Mouse (Mus musculus) midbrain, embryonic 15.5 days (tissue): ENCODE measurements around the gene Gjb5. TPM values are rescaled to one million over a fixed set of nuclear protein-coding genes. Genes with fewer than 3 reads are reported as not detected.

ENCODE experiments used
- ATAC-seq: fragments of 200-750 bp; cut with Nextera tagmentation; replicated peaks from 2 replicates; pipeline ENCODE4 v1.8.0; 2017; ENCODE audit warnings: moderate TSS enrichment
- H3K27ac ChIP-seq: fragments of 300-500 bp; sonication (generic); 2 replicates; pipeline ENCODE4 v1.5.1; 2015; ENCODE audit warnings: mild to moderate bottlenecking, inconsistent platforms
- H3K27me3 ChIP-seq: fragments of 300-500 bp; sonication (generic); replicated peaks from 2 replicates; pipeline ENCODE4 v1.6.1; 2015; ENCODE audit warnings: inconsistent platforms
- H3K36me3 ChIP-seq: fragments of 300-500 bp; sonication (generic); replicated peaks from 2 replicates; pipeline ENCODE4 v1.6.1; 2015; ENCODE audit warnings: inconsistent platforms
- H3K4me1 ChIP-seq: fragments of 300-500 bp; sonication (generic); 2 replicates; pipeline ENCODE4 v1.6.1; 2015; ENCODE audit warnings: inconsistent platforms
- H3K4me2 ChIP-seq: fragments of 300-500 bp; sonication (generic); 2 replicates; pipeline ENCODE4 v1.6.1; 2015; ENCODE audit warnings: inconsistent platforms, mild to moderate bottlenecking, moderate library complexity
- H3K4me3 ChIP-seq: fragments of 300-500 bp; sonication (generic); 2 replicates; pipeline ENCODE4 v1.5.1; 2015; ENCODE audit warnings: mild to moderate bottlenecking, inconsistent platforms
- H3K9ac ChIP-seq: fragments of 300-500 bp; sonication (generic); 2 replicates; pipeline ENCODE4 v1.6.1; 2015; ENCODE audit warnings: mild to moderate bottlenecking, inconsistent platforms
- H3K9me3 ChIP-seq: fragments of 300-500 bp; sonication (generic); 2 replicates; pipeline ENCODE4 v1.6.1; 2016; ENCODE audit warnings: inconsistent platforms
- WGBS: fragments of 180-500 bp; shearing (Covaris S2); methylation state at CpG from one replicate; pipeline ENCODE4 v1.1.7; 2015; ENCODE audit warnings: mixed read lengths; 5-methylcytosine and 5-hydroxymethylcytosine counted together
- polyA plus RNA-seq: library from polyadenylated mRNA; unstranded; fragments of >200 nt; fragmentation: Nextera tagmentation; extraction: Ambion mirVana; gene quantifications from 2 replicates; pipeline ENCODE4 v1.2.1, GENCODE M21; 2015

The Gjb5 gene
- polyA plus RNA-seq, 1 experiment from 2014 or later: 0.13 TPM

- Histone ChIP-seq H3K4me1 (peaks cover 18% of the 10 kb centered on the region), H3K27me3 (no peaks in the 10 kb centered on the region), H3K4me2 (no peak overlapping the region), H3K27ac (no peak overlapping the region), H3K9ac (no peak overlapping the region), H3K9me3 (no peaks in the 10 kb centered on the region), H3K4me3 (no peak overlapping the region), H3K36me3 (no peaks in the 10 kb centered on the region)
- WGBS: 31% methylated on average over 13 of the region's 13 CpGs
- ATAC-seq: peak; percentile 62; the same call in 1 of the 2 replicates
These were observed 10.5 kb upstream of the Gjb5 start for GRCm38 (mm10) chr4:127368379-127368973.

GRCm38 (mm10) chr4:127365834-127366233 is 7.9 kb upstream of the Gjb5 start:
- H3K27me3 ChIP-seq: no peaks in the 10 kb centered on the region
- ATAC-seq: 0 out of 2 replicates have a peak, but pooled peaks have one; percentile 35
- 10% methylated on average over 4 of the region's 4 CpGs for WGBS
- no peak overlapping the region for H3K27ac ChIP-seq
- H3K4me1 ChIP-seq: peaks cover 18% of the 10 kb centered on the region
- H3K9me3 ChIP-seq: no peaks in the 10 kb centered on the region
- H3K9ac ChIP-seq: no peak overlapping the region
- H3K36me3 ChIP-seq: no peaks in the 10 kb centered on the region
- no peak overlapping the region for H3K4me2 ChIP-seq
- H3K4me3 ChIP-seq: no peak overlapping the region

- H3K9ac ChIP-seq: no peak overlapping the region
- peaks cover 18% of the 10 kb centered on the region for H3K4me1 ChIP-seq
- no peaks in the 10 kb centered on the region for H3K9me3 ChIP-seq
- no peak overlapping the region for H3K4me2 ChIP-seq
- H3K4me3 ChIP-seq: no peak overlapping the region
- H3K27me3 ChIP-seq: no peaks in the 10 kb centered on the region
- 0 out of 2 replicates have a peak, but pooled peaks have one; percentile 32 for ATAC-seq
- 11% methylated on average over 5 of the region's 5 CpGs for WGBS
- H3K27ac ChIP-seq: no peak overlapping the region
- no peaks in the 10 kb centered on the region for H3K36me3 ChIP-seq
These were observed 7.5 kb upstream of the Gjb5 start for GRCm38 (mm10) chr4:127365433-127365832.

- no peaks in the 10 kb centered on the region for H3K9me3 ChIP-seq
- H3K27ac ChIP-seq: no peak overlapping the region
- H3K9ac ChIP-seq: no peak overlapping the region
- H3K4me2 ChIP-seq: no peak overlapping the region
- no peaks in the 10 kb centered on the region for H3K36me3 ChIP-seq
- no peak overlapping the region for H3K4me3 ChIP-seq
- no peaks in the 10 kb centered on the region for H3K27me3 ChIP-seq
- 59% methylated on average over 6 of the region's 6 CpGs for WGBS
- peaks cover 18% of the 10 kb centered on the region for H3K4me1 ChIP-seq
- ATAC-seq: no peak
These were observed 6.5 kb upstream of the Gjb5 start for GRCm38 (mm10) chr4:127364431-127364830.

- Histone ChIP-seq H3K27me3 (no peaks in the 10 kb centered on the region), H3K4me1 (peaks cover 14% of the 10 kb centered on the region), H3K4me2 (no peak overlapping the region), H3K9me3 (no peaks in the 10 kb centered on the region), H3K4me3 (no peak overlapping the region), H3K36me3 (no peaks in the 10 kb centered on the region), H3K27ac (no peak overlapping the region), H3K9ac (no peak overlapping the region)
- 66% methylated on average over 4 of the region's 4 CpGs for WGBS
- no peak for ATAC-seq
These were observed 5.3 kb upstream of the Gjb5 start for GRCm38 (mm10) chr4:127363331-127363730.

GRCm38 (mm10) chr4:127362520-127362919 is 4.5 kb upstream of the Gjb5 start:
- Histone ChIP-seq H3K4me3 (no peak overlapping the region), H3K9ac (no peak overlapping the region), H3K36me3 (no peaks in the 10 kb centered on the region), H3K4me1 (peaks cover 11% of the 10 kb centered on the region), H3K9me3 (no peaks in the 10 kb centered on the region), H3K4me2 (no peak overlapping the region), H3K27me3 (0 out of 2 replicates have a peak, but pooled peaks cover 3% of the 10 kb centered on the region), H3K27ac (no peak overlapping the region)
- 86% methylated on average over 3 of the region's 3 CpGs for WGBS
- ATAC-seq: no peak

- no peak overlapping the region for H3K4me2 ChIP-seq
- H3K9me3 ChIP-seq: no peaks in the 10 kb centered on the region
- no peak overlapping the region for H3K9ac ChIP-seq
- H3K36me3 ChIP-seq: no peaks in the 10 kb centered on the region
- WGBS: 72% methylated on average over 15 of the region's 15 CpGs
- no peak for ATAC-seq
- no peak overlapping the region for H3K4me3 ChIP-seq
- H3K4me1 ChIP-seq: peaks cover 5% of the 10 kb centered on the region
- H3K27me3 ChIP-seq: 0 out of 2 replicates have a peak, but pooled peaks cover 3% of the 10 kb centered on the region
- no peak overlapping the region for H3K27ac ChIP-seq
These were observed 3.2 kb downstream of the Gjb5 start for GRCm38 (mm10) chr4:127354506-127355485.

GRCm38 (mm10) chr4:127353951-127354438 is 4.0 kb downstream of the Gjb5 start, which contains the start of gene Gjb4:
Gene Gjb4 (minus strand): TSS chr4:127354081.
- Histone ChIP-seq H3K36me3 (no peaks in the 10 kb centered on the region), H3K4me3 (no peak within 1 kb of the TSS), H3K27me3 (0 out of 2 replicates have a peak, but pooled peaks cover 3% of the 10 kb centered on the region), H3K4me2 (no peak within 1 kb of the TSS), H3K4me1 (peaks cover 5% of the 10 kb centered on the region), H3K9ac (no peak within 1 kb of the TSS), H3K27ac (no peak within 1 kb of the TSS), H3K9me3 (no peaks in the 10 kb centered on the region)
- ATAC-seq: no peak
- 32% methylated on average over 8 of the region's 8 CpGs for WGBS

- Histone ChIP-seq H3K27ac (no peak overlapping the region), H3K4me2 (no peak overlapping the region), H3K36me3 (no peaks in the 10 kb centered on the region), H3K9me3 (no peaks in the 10 kb centered on the region), H3K4me1 (peaks cover 5% of the 10 kb centered on the region; the same call in 1 of the 2 replicates), H3K9ac (no peak overlapping the region), H3K4me3 (no peak overlapping the region), H3K27me3 (no peaks in the 10 kb centered on the region)
- WGBS: 0% methylated on average over 1 of the region's 1 CpGs
- no peak for ATAC-seq
These were observed 5.4 kb downstream of the Gjb5 start for GRCm38 (mm10) chr4:127352594-127352993.

- no peak overlapping the region for H3K4me2 ChIP-seq
- no peak for ATAC-seq
- WGBS: 66% methylated on average over 4 of the region's 4 CpGs
These were observed 8.3 kb downstream of the Gjb5 start for GRCm38 (mm10) chr4:127349560-127350300.

GRCm38 (mm10) chr4:127345000-127345399 is 13.0 kb downstream of the Gjb5 start:
- Histone ChIP-seq H3K36me3 (no peaks in the 10 kb centered on the region), H3K9me3 (no peaks in the 10 kb centered on the region), H3K4me1 (no peaks in the 10 kb centered on the region), H3K4me3 (no peak overlapping the region), H3K27ac (no peak overlapping the region), H3K4me2 (no peak overlapping the region), H3K27me3 (no peaks in the 10 kb centered on the region), H3K9ac (no peak overlapping the region)
- ATAC-seq: no peak
- WGBS: 87% methylated on average over 5 of the region's 5 CpGs

More at GRCm38 (mm10) chr4:127349560-127350300, 8.3 kb downstream of the Gjb5 start:
- no peak overlapping the region for H3K27ac ChIP-seq
- no peak overlapping the region for H3K4me3 ChIP-seq
- no peaks in the 10 kb centered on the region for H3K27me3 ChIP-seq
- no peaks in the 10 kb centered on the region for H3K36me3 ChIP-seq
- H3K4me1 ChIP-seq: peaks cover 5% of the 10 kb centered on the region; the same call in 1 of the 2 replicates
- H3K9ac ChIP-seq: no peak overlapping the region
- H3K9me3 ChIP-seq: no peaks in the 10 kb centered on the region

- no peak for ATAC-seq
- Histone ChIP-seq H3K4me1 (no peaks in the 10 kb centered on the region), H3K4me2 (no peak overlapping the region), H3K36me3 (no peaks in the 10 kb centered on the region), H3K9ac (no peak overlapping the region), H3K4me3 (no peak overlapping the region), H3K9me3 (no peaks in the 10 kb centered on the region), H3K27me3 (no peaks in the 10 kb centered on the region), H3K27ac (no peak overlapping the region)
- WGBS: 62% methylated on average over 6 of the region's 6 CpGs
These were observed 16.6 kb downstream of the Gjb5 start for GRCm38 (mm10) chr4:127341372-127341771.
